Mouse (Mus musculus) c-Kit-positive CD71-positive TER-119-negative erythroid progenitor cells, embryonic 14.5 days (primary cell): Measurements from ENCODE around the gene Trmt6.

ENCODE experiments used
- DNase-seq: peaks from one replicate; pipeline ENCODE4 v3.0.0-alpha.2; 2013; ENCODE audit warnings: low read depth

Gene Trmt6

DNA sequence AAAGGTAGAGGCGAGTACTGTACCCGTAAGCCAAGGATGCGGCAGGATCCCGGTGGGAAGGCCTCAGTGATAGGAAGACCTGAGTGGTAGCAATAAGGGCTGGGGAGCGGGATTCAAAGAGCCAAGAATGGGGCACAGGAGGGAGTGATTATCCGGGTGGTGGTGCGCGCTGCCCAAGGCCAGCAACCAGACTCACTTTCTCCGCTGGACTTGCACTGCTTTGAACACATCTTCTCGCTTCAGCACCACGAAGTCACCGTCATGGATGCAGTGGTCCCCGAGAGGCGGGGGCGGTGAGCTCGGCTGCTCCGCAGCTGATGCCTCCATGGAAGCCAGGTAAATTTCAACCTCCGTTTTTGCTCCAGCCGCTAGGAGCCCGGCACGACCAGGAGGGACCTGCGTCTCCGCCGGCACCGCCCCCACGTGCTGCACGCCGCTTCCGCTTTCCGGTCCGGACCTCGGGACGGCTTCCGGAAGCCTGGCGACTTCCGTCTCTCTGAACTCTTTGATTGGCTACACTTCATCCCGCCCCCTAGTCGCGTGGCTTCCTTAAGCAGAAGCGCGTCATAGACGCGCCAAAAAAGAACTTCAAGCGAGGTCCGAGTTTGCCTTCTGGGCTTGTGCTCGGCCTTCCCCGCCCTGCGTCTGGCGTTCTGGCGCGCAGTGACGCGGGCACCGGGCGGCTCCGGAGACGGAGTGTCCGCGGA lies at the start of gene Trmt6, which contains the start of gene Mcm8:
TSS of gene Trmt6 (minus strand) at position 448 of the 707 bp plus-strand sequence.
TSS of gene Mcm8 (plus strand) at position 534 of the 707 bp plus-strand sequence.
- DNase-seq, result peak; percentile 99

DNA sequence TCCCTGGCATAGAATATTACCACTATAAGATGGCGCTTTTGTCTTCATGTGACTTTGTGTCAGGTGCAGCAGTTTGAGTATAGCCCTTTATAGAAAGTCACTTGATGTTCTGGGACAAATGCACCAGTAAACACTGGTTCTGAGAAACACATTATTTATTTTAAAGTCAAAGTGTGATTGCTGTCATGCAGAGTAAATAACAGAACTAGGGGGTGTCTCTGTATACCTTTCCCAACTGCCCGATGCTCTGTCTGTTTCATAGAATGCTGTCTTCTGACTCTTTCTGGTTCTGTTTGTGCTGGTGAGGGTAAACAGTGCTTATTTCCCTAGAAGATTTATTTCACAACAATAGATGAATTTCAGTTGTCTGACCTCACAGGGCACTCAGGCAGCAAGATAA lies 47.5 kb upstream of the Trmt6 start:
- DNase-seq, result no peak

- no peak for DNase-seq
These were observed 45.6 kb upstream of the Trmt6 start for GRCm38 (mm10) chr2:132861456-132861855.

GRCm38 (mm10) chr2:132860435-132860834 lies 44.6 kb upstream of the Trmt6 start:
- no peak for DNase-seq

GRCm38 (mm10) chr2:132856333-132856732 lies 40.5 kb upstream of the Trmt6 start:
- no peak for DNase-seq

GRCm38 (mm10) chr2:132853051-132853450 lies 37.2 kb upstream of the Trmt6 start:
- no peak for DNase-seq

GRCm38 (mm10) chr2:132849141-132849540 lies 33.3 kb upstream of the Trmt6 start:
- DNase-seq, result no peak

- DNase-seq, result no peak
These were observed 32.5 kb upstream of the Trmt6 start for GRCm38 (mm10) chr2:132848361-132848760.

- no peak for DNase-seq
These were observed 31.7 kb upstream of the Trmt6 start for GRCm38 (mm10) chr2:132847581-132847980.

DNA sequence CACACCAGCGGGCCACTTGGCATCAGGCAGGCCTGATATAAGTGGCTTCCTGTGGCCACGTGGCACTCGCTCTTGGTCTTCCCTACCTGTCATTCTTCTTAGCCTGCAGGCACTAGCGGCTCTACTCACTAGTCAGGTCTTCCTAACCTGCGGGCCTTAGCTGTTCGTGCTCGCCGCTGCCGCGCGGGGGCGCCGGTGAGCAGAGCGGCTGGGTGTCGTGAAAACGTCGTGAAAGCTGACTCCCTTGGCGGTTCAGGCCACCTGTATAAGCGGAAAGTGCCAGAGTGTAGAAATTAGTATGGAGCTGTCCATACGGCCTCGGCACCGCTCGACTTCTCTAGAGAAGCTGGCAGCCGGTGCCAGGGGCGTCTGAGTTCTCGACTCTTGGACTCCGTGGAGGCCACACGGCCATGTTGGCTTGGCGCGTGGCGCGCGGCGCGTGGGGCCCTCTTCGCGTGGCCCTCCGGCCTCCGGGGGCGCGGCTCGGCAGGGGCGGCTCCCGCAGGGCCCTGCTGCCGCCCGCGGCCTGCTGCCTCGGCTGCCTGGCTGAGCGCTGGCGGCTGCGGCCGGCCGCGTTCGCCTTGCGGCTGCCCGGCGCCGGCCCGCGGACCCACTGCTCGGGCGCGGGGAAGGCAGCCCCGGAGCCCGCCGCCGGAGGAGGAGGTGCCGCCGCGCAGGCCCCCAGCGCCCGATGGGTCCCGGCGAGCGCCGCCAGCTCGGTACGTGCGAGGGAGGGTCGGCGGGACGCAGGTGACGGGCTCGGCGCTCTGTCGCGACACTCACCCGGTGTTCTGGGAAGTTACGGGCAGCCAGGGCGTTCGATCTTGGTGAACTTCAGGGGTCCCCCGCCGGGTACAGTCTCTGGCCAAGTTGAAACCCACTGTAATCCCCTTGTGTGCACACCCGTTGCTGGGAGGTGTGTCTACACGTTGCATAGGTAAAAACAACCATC lies 30.8 kb upstream of the Trmt6 start, which contains the start of gene Crls1:
TSS of gene Crls1 (plus strand) at position 260 of the 952 bp plus-strand sequence.
- DNase-seq, result peak; percentile 91

GRCm38 (mm10) chr2:132841071-132841470 lies 25.2 kb upstream of the Trmt6 start:
- DNase-seq, result no peak

DNA sequence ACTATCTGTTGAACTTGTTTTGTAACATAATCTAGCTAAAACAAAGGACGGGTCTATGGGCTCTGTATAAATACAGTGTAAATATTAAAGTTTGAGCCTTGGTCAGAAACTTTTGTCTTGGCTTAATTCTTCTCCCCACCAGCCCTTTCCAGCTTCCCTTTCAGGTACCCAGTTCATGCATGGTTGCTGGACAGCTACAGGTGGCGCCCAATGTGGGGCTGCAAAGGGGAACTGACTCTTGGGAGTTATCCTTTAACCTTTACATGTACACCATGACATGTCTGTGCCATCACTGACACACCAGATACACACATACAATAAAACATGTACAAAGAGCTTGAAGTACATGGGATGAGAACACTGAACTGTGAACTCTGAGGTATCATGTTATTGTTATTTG lies 12.9 kb downstream of the Trmt6 start:
- no peak for DNase-seq

GRCm38 (mm10) chr2:132794204-132794586 lies 21.7 kb downstream of the Trmt6 start:
- no peak for DNase-seq

GRCm38 (mm10) chr2:132793441-132794203 lies 22.2 kb downstream of the Trmt6 start:
- no peak for DNase-seq

- DNase-seq, result no peak
These were observed 31.8 kb downstream of the Trmt6 start for GRCm38 (mm10) chr2:132784039-132784438.

- peak; percentile 60 for DNase-seq
These were observed 34.3 kb downstream of the Trmt6 start for GRCm38 (mm10) chr2:132781439-132782068.

DNA sequence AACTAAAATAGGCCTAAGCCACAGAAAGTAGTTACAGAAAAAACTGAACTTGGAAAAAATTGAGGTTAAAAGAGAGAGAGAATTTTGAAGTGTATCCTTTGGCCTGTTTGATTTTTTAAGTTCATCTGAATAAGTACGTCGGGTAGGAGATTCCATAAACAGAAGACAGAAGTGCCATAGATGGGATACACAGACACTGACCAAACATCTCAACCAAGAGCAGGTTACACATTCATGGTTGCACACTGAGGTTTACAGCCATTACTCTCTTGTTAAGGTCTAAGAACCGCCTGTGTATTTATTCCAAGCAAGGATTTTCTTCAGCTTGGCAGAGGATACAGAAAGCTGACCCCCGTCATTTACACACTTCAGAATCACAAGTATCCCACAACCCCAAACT lies 34.9 kb downstream of the Trmt6 start, which contains the start of gene Chgb:
TSS of gene Chgb (plus strand) at position 301 of the 400 bp plus-strand sequence.
- DNase-seq, result no peak

DNA sequence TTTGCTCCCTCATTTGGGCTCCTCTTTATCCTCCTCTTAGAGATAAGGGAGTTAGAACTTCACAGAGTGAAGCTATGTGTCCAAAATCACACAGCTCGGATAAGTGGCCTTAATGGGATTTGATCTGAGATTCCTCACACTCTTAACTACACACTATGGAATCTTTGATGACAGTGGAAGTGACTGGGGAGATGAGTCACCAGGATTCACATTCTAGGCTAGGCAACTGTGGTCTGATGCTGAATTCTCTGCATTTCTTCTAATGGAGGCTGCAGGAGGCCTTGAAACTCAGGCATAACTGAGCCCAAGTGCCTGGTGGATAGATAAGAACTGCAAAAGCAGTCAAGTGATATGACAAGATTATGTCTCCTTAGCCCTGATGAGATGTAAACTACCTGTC lies 45.0 kb downstream of the Trmt6 start:
- DNase-seq, result no peak

- DNase-seq, result no peak
These were observed 57.9 kb downstream of the Trmt6 start for GRCm38 (mm10) chr2:132757911-132758310.
